8 mouse cellular contexts compared by ENCODE assay signal in genomic region chr11:108920636-108921505, GRCm38 (mm10). TPM values are rescaled to one million over a fixed set of nuclear protein-coding genes. Genes with fewer than 3 reads are reported as not detected.
DNase-seq lines count a peak whose midpoint lies in the region; ATAC-seq and TF ChIP-seq lines count a peak whose summit lies in the region.

No protein-coding gene starts in this region.

- peak overlapping the region; percentile 60 for H3K4me2 ChIP-seq in embryonic facial prominence, embryonic 14.5 days (ENCODE audit: low read depth, low read length)
- peak overlapping the region; percentile 82 for H3K4me2 ChIP-seq in limb, embryonic 14.5 days (replicated peaks; ENCODE audit: low read depth, low read length, severe bottlenecking)
- peak overlapping the region; percentile 90 for H3K4me2 ChIP-seq in midbrain, embryonic 14.5 days (ENCODE audit: low read length)

- WGBS in embryonic facial prominence, embryonic 14.5 days = under 1% methylated on average over 29 of the region's 104 CpGs
- under 1% methylated on average over 87 of the region's 104 CpGs for WGBS in heart, embryonic 10.5 days
- 3% methylated on average over 66 of the region's 104 CpGs for WGBS in limb, embryonic 14.5 days
- WGBS in midbrain, embryonic 14.5 days = under 1% methylated on average over 99 of the region's 104 CpGs

- peaks cover 4% of the 10 kb centered on the region for H3K9me3 ChIP-seq in erythroblast, embryonic 14.5 days (ENCODE audit: control insufficient read depth, low read length)
- H3K9me3 ChIP-seq in embryonic facial prominence, embryonic 14.5 days (ENCODE audit: control insufficient read depth, low read length) = peaks cover 7% of the 10 kb centered on the region; the same call in 1 of the 2 replicates
- H3K9me3 ChIP-seq in heart, embryonic 10.5 days = no peaks in the 10 kb centered on the region
- 0 out of 2 replicates have a peak, but pooled peaks cover 4% of the 10 kb centered on the region for H3K9me3 ChIP-seq in limb, embryonic 14.5 days (ENCODE audit: control insufficient read depth, low read length)
- H3K9me3 ChIP-seq in midbrain, embryonic 14.5 days (ENCODE audit: control insufficient read depth, low read length) = no peaks in the 10 kb centered on the region

- no peak for TF ChIP-seq POLR2A in limb, embryonic 14.5 days (IDR thresholded peaks at IDR 0.05; ENCODE audit: borderline replicate concordance, extremely low read depth, insufficient read depth, insufficient read length)

- no peaks in the 10 kb centered on the region; the same call in 1 of the 2 replicates for H3K4me1 ChIP-seq in erythroblast, embryonic 14.5 days (ENCODE audit: control insufficient read depth)
- H3K4me1 ChIP-seq in embryonic facial prominence, embryonic 14.5 days (ENCODE audit: control insufficient read depth, insufficient read depth, low read length) = peaks cover 33% of the 10 kb centered on the region
- H3K4me1 ChIP-seq in heart, embryonic 10.5 days = peaks cover 64% of the 10 kb centered on the region
- peaks cover 37% of the 10 kb centered on the region for H3K4me1 ChIP-seq in limb, embryonic 14.5 days (ENCODE audit: control insufficient read depth, insufficient read depth, low read length)
- H3K4me1 ChIP-seq in midbrain, embryonic 14.5 days (ENCODE audit: control insufficient read depth, insufficient read depth, low read length) = peaks cover 54% of the 10 kb centered on the region

- peaks cover 65% of the 10 kb centered on the region for H3K27me3 ChIP-seq in erythroblast, embryonic 14.5 days (ENCODE audit: control insufficient read depth)
- 0 out of 2 replicates have a peak, but pooled peaks cover 3% of the 10 kb centered on the region for H3K27me3 ChIP-seq in embryonic facial prominence, embryonic 14.5 days (replicated peaks; ENCODE audit: control insufficient read depth, insufficient read depth, low read length)
- H3K27me3 ChIP-seq in heart, embryonic 10.5 days (ENCODE audit: insufficient read depth, poor library complexity, severe bottlenecking) = peaks cover 21% of the 10 kb centered on the region; the same call in 1 of the 2 replicates
- H3K27me3 ChIP-seq in limb, embryonic 14.5 days (ENCODE audit: control insufficient read depth, insufficient read depth, low read length) = no peaks in the 10 kb centered on the region
- no peaks in the 10 kb centered on the region for H3K27me3 ChIP-seq in midbrain, embryonic 14.5 days (ENCODE audit: control insufficient read depth, insufficient read depth, low read length)

- H3K4me3 ChIP-seq in erythroblast, embryonic 14.5 days (replicated peaks) = peak overlapping the region; percentile 51
- H3K4me3 ChIP-seq in embryonic facial prominence, embryonic 14.5 days (ENCODE audit: low read depth, low read length) = peak overlapping the region; percentile 86
- peak overlapping the region; percentile 92 for H3K4me3 ChIP-seq in heart, embryonic 10.5 days
- peak overlapping the region; percentile 85 for H3K4me3 ChIP-seq in limb, embryonic 14.5 days (replicated peaks; ENCODE audit: low read length)
- peak overlapping the region; percentile 89 for H3K4me3 ChIP-seq in midbrain, embryonic 14.5 days (replicated peaks; ENCODE audit: low read depth, low read length)

- peak overlapping the region; percentile 100 for H3K27ac ChIP-seq in embryonic facial prominence, embryonic 14.5 days (replicated peaks; ENCODE audit: low read depth, low read length)
- peak overlapping the region; percentile 100 for H3K27ac ChIP-seq in heart, embryonic 10.5 days
- peak overlapping the region; percentile 100 for H3K27ac ChIP-seq in limb, embryonic 14.5 days (replicated peaks; ENCODE audit: low read depth, low read length)
- peak overlapping the region; percentile 100 for H3K27ac ChIP-seq in midbrain, embryonic 14.5 days (replicated peaks; ENCODE audit: low read depth, low read length)

- H3K36me3 ChIP-seq in erythroblast, embryonic 14.5 days (ENCODE audit: control insufficient read depth) = no peaks in the 10 kb centered on the region
- H3K36me3 ChIP-seq in embryonic facial prominence, embryonic 14.5 days (ENCODE audit: control insufficient read depth, insufficient read depth, low read length) = 0 out of 2 replicates have a peak, but pooled peaks cover 9% of the 10 kb centered on the region
- no peaks in the 10 kb centered on the region for H3K36me3 ChIP-seq in heart, embryonic 10.5 days
- peaks cover 16% of the 10 kb centered on the region for H3K36me3 ChIP-seq in limb, embryonic 14.5 days (ENCODE audit: control insufficient read depth, insufficient read depth, low read length)
- H3K36me3 ChIP-seq in midbrain, embryonic 14.5 days (ENCODE audit: control insufficient read depth, insufficient read depth, low read length) = no peaks in the 10 kb centered on the region

- H3K9ac ChIP-seq in embryonic facial prominence, embryonic 14.5 days (ENCODE audit: low read depth, low read length) = peak overlapping the region; percentile 93
- peak overlapping the region; percentile 92 for H3K9ac ChIP-seq in limb, embryonic 14.5 days (ENCODE audit: low read depth, low read length, severe bottlenecking)
- peak overlapping the region; percentile 90 for H3K9ac ChIP-seq in midbrain, embryonic 14.5 days (replicated peaks; ENCODE audit: low read length)

- ATAC-seq in erythroblast, adult 5-6 weeks (replicated peaks; ENCODE audit: low FRiP score, poor library complexity, severe bottlenecking) = no peak
- ATAC-seq in embryonic facial prominence, embryonic 14.5 days (ENCODE audit: low read depth) = peak; percentile 91
- ATAC-seq in limb, embryonic 14.5 days (ENCODE audit: low FRiP score, low read depth) = peak; percentile 84
- peak; percentile 82 for ATAC-seq in midbrain, embryonic 14.5 days (ENCODE audit: low FRiP score, low TSS enrichment)

- DNase-seq in embryonic facial prominence, embryonic 14.5 days (ENCODE audit: low spot score) = peak; percentile 98
- DNase-seq in heart, embryonic 10.5 days (ENCODE audit: low spot score) = peak; percentile 94
- peak; percentile 80 for DNase-seq in kidney, adult 9 months
- peak; percentile 95 for DNase-seq in limb, embryonic 14.5 days (ENCODE audit: low spot score)
- DNase-seq in midbrain, embryonic 14.5 days = peak; percentile 94
- DNase-seq in spleen, adult 18-20 months = peak; percentile 31 to 33

RNA-seq across cellular contexts. Expression of gene Axin2, which starts 0.7 kb away (rescaled TPM):
- 0.01 and 0.03 TPM in 2 replicates for polyA plus RNA-seq in erythroblast, embryonic 14.5 days (2012)
- total RNA-seq in erythroblast, adult 5-6 weeks (2015; ENCODE audit: low replicate concordance) = 0.42 TPM in 1 of 2 replicates, not detected in the other
- 0.51 and 0.84 TPM in 2 replicates for total RNA-seq in erythroblast, adult 5-6 weeks (2017; ENCODE audit: low replicate concordance)
- polyA plus RNA-seq in embryonic facial prominence, embryonic 14.5 days (2014; fragmentation: Nextera tagmentation; extraction: Ambion mirVana) = 11.4 and 11.8 TPM in 2 replicates
- 2.2 and 5.1 TPM in 2 replicates for polyA plus RNA-seq in heart, embryonic 10.5 days (2016; fragmentation: Nextera tagmentation; extraction: Ambion mirVana)
- 50.9 and 58.2 TPM in 2 replicates for polyA plus RNA-seq in limb, embryonic 14.5 days (2012; rRNA removed)
- 22.6 and 22.7 TPM in 2 replicates for polyA plus RNA-seq in limb, embryonic 14.5 days (2014; fragmentation: Nextera tagmentation; extraction: Ambion mirVana)
- 14.1 and 19.4 TPM in 2 replicates for polyA plus RNA-seq in midbrain, embryonic 14.5 days (2014; fragmentation: Nextera tagmentation; extraction: Ambion mirVana)

Comparison
In these comparisons a context has a peak if more than half of its experiments do, and no peak if none do; other contexts are left out.
1. DNase-seq: peak in every context shown above with its lines; median percentile 98 in embryonic facial prominence, embryonic 14.5 days; 95 in limb, embryonic 14.5 days; 94 in heart, embryonic 10.5 days; 94 in midbrain, embryonic 14.5 days; 80 in kidney, adult 9 months; 32 in spleen, adult 18-20 months.